Mouse (Mus musculus) heart, embryonic 14.5 days (tissue): ENCODE results near the gene Pkig. TPM values are rescaled to one million over a fixed set of nuclear protein-coding genes. Genes with fewer than 3 reads are reported as not detected.

Source experiments
- ATAC-seq: fragments of 200-750 bp; cut with Nextera tagmentation; 2 replicates; pipeline ENCODE4 v1.8.0; 2017; ENCODE audit warnings: low read depth, moderate TSS enrichment; ENCODE audit not compliant: insufficient number of reproducible peaks, insufficient read depth, low FRiP score
- H3K27ac ChIP-seq, 2 experiments: fragments of 200-500 bp in 1 of 2; fragments of 300-500 bp in 1 of 2; sonication (generic) in 1 of 2; replicated peaks in 1 of 2; 2 replicates each; pipeline ENCODE4 v1.5.1; 2012 to 2014; ENCODE audit warnings: low read depth in 2 of 2, low read length in 2 of 2, control low read depth in 1 of 2, mild to moderate bottlenecking in 1 of 2, mixed read lengths in 1 of 2; ENCODE audit not compliant: control insufficient read depth in 1 of 2, insufficient read depth in 1 of 2
- H3K27me3 ChIP-seq: fragments of 300-500 bp; sonication (generic); 2 replicates; pipeline ENCODE4 v1.6.1; 2014; ENCODE audit warnings: mild to moderate bottlenecking, low read length, control low read depth; ENCODE audit not compliant: control insufficient read depth, insufficient read depth
- H3K36me3 ChIP-seq: fragments of 300-500 bp; sonication (generic); 2 replicates; pipeline ENCODE4 v1.6.1; 2014; ENCODE audit warnings: mild to moderate bottlenecking, control low read depth, low read length, mixed read lengths; ENCODE audit not compliant: control insufficient read depth, insufficient read depth
- H3K4me1 ChIP-seq, 2 experiments: fragments of 200-500 bp in 1 of 2; fragments of 300-500 bp in 1 of 2; sonication (generic) in 1 of 2; 2 replicates each; pipeline ENCODE4 v1.6.1; 2012 to 2014; ENCODE audit warnings: low read length in 2 of 2, control low read depth in 1 of 2, mixed read lengths in 1 of 2; ENCODE audit not compliant: control insufficient read depth in 2 of 2, insufficient read depth in 2 of 2
- H3K4me2 ChIP-seq: fragments of 300-500 bp; sonication (generic); 2 replicates; pipeline ENCODE4 v1.6.1; 2014; ENCODE audit warnings: mild to moderate bottlenecking, low read length
- H3K4me3 ChIP-seq, 2 experiments: fragments of 200-500 bp in 1 of 2; fragments of 300-500 bp in 1 of 2; sonication (generic) in 1 of 2; 2 replicates each; pipeline ENCODE4 v1.5.1; 2012 to 2014; ENCODE audit warnings: low read length in 2 of 2, mild to moderate bottlenecking in 2 of 2, control low read depth in 1 of 2, low read depth in 1 of 2, moderate library complexity in 1 of 2; ENCODE audit not compliant: control insufficient read depth in 1 of 2, insufficient read depth in 1 of 2
- H3K9ac ChIP-seq: fragments of 300-500 bp; sonication (generic); 2 replicates; pipeline ENCODE4 v1.6.1; 2014; ENCODE audit warnings: mild to moderate bottlenecking, low read length
- H3K9me3 ChIP-seq: fragments of 300-500 bp; sonication (generic); 2 replicates; pipeline ENCODE4 v1.6.1; 2016; ENCODE audit warnings: low read length, control low read depth; ENCODE audit not compliant: control insufficient read depth
- WGBS: fragments of 180-500 bp; shearing (Covaris S2); extraction: QIAGEN DNeasy Blood & Tissue Kit; methylation state at CpG from one replicate; pipeline ENCODE4 v1.1.7; 2014; 5-methylcytosine and 5-hydroxymethylcytosine counted together
- polyA plus RNA-seq: library from polyadenylated mRNA; unstranded; fragments of >200 nt; fragmentation: Nextera tagmentation; extraction: Ambion mirVana; gene quantifications from 2 replicates; pipeline ENCODE4 v1.2.1, GENCODE M21; 2014

The Pkig gene
- polyA plus RNA-seq, 1 experiment from 2014 or later, result 324 TPM

DNA sequence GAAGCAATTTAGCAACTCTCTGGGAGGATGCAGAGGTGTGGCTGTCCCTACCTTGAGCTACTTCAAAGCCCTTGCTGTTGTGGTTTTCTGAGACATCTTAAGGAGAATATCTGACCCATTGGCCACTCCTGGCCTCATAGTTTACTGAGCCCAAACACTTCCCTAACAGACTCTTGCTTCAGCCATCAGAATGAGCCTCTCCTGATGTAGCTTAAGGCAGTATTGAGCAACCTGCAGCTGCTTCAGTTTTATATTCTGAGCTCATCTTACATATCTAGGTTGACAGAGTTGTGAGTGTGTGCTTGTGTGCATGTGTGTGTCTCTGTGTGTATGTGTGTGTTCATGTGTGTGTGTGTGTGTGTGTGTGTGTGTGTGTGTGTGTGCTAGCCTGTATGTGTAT, 108.1 kb downstream of the Pkig start:
- Histone ChIP-seq H3K36me3 (no peaks in the 10 kb centered on the region), H3K9me3 (no peaks in the 10 kb centered on the region), H3K27me3 (no peaks in the 10 kb centered on the region), H3K27ac (no peak overlapping the region), H3K4me1 (no peaks in the 10 kb centered on the region), H3K4me3 (no peak overlapping the region), H3K9ac (no peak overlapping the region), H3K4me2 (no peak overlapping the region)
- ATAC-seq, result no peak

DNA sequence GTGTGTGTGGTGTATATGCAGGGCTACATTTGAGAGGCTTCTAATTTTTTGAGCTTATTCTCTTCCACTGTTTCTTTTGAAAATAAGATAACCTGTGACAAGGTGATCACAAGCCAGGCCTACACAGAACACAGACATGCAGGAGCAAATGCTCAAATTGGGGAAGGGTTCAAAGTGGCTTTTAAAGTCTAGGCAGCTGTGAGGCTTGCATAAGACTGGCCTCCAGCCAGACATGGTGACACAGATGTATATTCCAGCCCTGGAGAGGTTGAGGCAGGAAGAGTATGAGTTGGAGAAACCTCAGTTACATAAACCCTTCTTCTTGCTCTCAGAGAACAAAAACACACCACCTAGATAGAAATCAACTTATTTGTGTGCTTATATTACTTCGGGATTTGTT, 108.7 kb downstream of the Pkig start:
- Histone ChIP-seq H3K4me3 (no peak overlapping the region), H3K4me2 (no peak overlapping the region), H3K27ac (no peak overlapping the region), H3K4me1 (no peaks in the 10 kb centered on the region), H3K36me3 (no peaks in the 10 kb centered on the region), H3K27me3 (no peaks in the 10 kb centered on the region), H3K9ac (no peak overlapping the region), H3K9me3 (no peaks in the 10 kb centered on the region)
- ATAC-seq, result no peak
- 79% methylated on average over 1 of the region's 1 CpGs for WGBS

- no peaks in the 10 kb centered on the region for H3K36me3 ChIP-seq
- H3K27ac ChIP-seq, result no peak overlapping the region
- H3K9me3 ChIP-seq, result no peaks in the 10 kb centered on the region
- no peak overlapping the region for H3K4me2 ChIP-seq
- peaks cover 7% of the 10 kb centered on the region; the same call in 1 of the 2 replicates for H3K27me3 ChIP-seq
- H3K4me3 ChIP-seq, result no peak overlapping the region
- no peaks in the 10 kb centered on the region for H3K4me1 ChIP-seq
- no peak overlapping the region for H3K9ac ChIP-seq
- ATAC-seq, result no peak
- 82% methylated on average over 8 of the region's 8 CpGs for WGBS
Measured at GRCm38 (mm10) chr2:163770731-163771130, 112.5 kb downstream of the Pkig start.

Other genes starting within 250 kb of the Pkig start
- 52.6 and 56.8 TPM in 2 replicates for gene Oser1, start 233.7 kb upstream of the Pkig start, polyA plus RNA-seq
- gene Gdap1l1, start 219.9 kb upstream of the Pkig start, polyA plus RNA-seq, result 0.39 and 0.54 TPM in 2 replicates
- 13.8 and 14.0 TPM in 2 replicates for gene Fitm2, start 185.8 kb upstream of the Pkig start, polyA plus RNA-seq
- not detected in 2 replicates for gene R3hdml, start 166.1 kb upstream of the Pkig start, polyA plus RNA-seq
- gene Hnf4a, start 151.6 kb upstream of the Pkig start, polyA plus RNA-seq, result not detected in 2 replicates
- gene Ttpal, start 56.1 kb upstream of the Pkig start, polyA plus RNA-seq, result 23.7 and 24.2 TPM in 2 replicates
- gene Serinc3, start 13.3 kb upstream of the Pkig start, polyA plus RNA-seq, result 76.5 and 79.0 TPM in 2 replicates
- 2.3 and 4.0 TPM in 2 replicates for gene Ada, start 91.9 kb downstream of the Pkig start, polyA plus RNA-seq
- gene Ccn5, start 162.5 kb downstream of the Pkig start, polyA plus RNA-seq, result 0.34 and 0.57 TPM in 2 replicates
- not detected in 2 replicates for gene Kcnk15, start 195.3 kb downstream of the Pkig start, polyA plus RNA-seq